Mouse (Mus musculus) heart, embryonic 10.5 days (tissue): ENCODE data around the gene Tbc1d2. TPM values are rescaled to one million over a fixed set of nuclear protein-coding genes. Genes with fewer than 3 reads are reported as not detected.

Experiments
- polyA plus RNA-seq: library from polyadenylated mRNA; unstranded; fragments of >200 nt; fragmentation: Nextera tagmentation; extraction: Ambion mirVana; gene quantifications from 2 replicates; pipeline ENCODE4 v1.2.1, GENCODE M21; 2016

Gene Tbc1d2
- polyA plus RNA-seq, 1 experiment from 2014 or later = 0.98 TPM

Other genes with a start within 250 kb of the Tbc1d2 start
- gene Hemgn, start 236.7 kb downstream of the Tbc1d2 start, polyA plus RNA-seq = 35.8 and 50.0 TPM in 2 replicates
- 246 and 343 TPM in 2 replicates for gene Anp32b, start 199.3 kb downstream of the Tbc1d2 start, polyA plus RNA-seq
- 78.3 and 89.1 TPM in 2 replicates for gene Nans, start 161.0 kb downstream of the Tbc1d2 start, polyA plus RNA-seq
- 0.86 and 2.4 TPM in 2 replicates for gene Trim14, start 114.1 kb downstream of the Tbc1d2 start, polyA plus RNA-seq
- gene Coro2a, start 48.0 kb downstream of the Tbc1d2 start, polyA plus RNA-seq = 0.89 and 1.4 TPM in 2 replicates